Mouse (Mus musculus) CD4-positive, CD25-positive, alpha-beta regulatory T cell, adult 4 months (primary cell): ENCODE results near the gene Dok3. TPM values are rescaled to one million over a fixed set of nuclear protein-coding genes. Genes with fewer than 3 reads are reported as not detected.
"Not testable (repeated sequence)": the region's sequence is repeated elsewhere in the genome, so short reads cannot be mapped to it uniquely, and the experiment has no call there.

Experiments used
- ATAC-seq: one replicate; pipeline ENCODE4 v1.8.0; 2017
- polyA plus RNA-seq, 2 experiments: library from polyadenylated mRNA; unstranded; fragments of 100-300 nt; shearing (Covaris generic); gene quantifications; one replicate each; pipeline ENCODE4 v1.2.1; 2017

The Dok3 gene
- polyA plus RNA-seq = 1 to 10 TPM in 1 of 2 experiments, under 1 TPM in 1; 0.35 to 1.0 TPM

- no peak for ATAC-seq
Measured at GRCm38 (mm10) chr13:55529198-55529915, at the start of gene Dok3. Gene Dok3, minus strand, starts transcription at chr13:55529296.

DNA sequence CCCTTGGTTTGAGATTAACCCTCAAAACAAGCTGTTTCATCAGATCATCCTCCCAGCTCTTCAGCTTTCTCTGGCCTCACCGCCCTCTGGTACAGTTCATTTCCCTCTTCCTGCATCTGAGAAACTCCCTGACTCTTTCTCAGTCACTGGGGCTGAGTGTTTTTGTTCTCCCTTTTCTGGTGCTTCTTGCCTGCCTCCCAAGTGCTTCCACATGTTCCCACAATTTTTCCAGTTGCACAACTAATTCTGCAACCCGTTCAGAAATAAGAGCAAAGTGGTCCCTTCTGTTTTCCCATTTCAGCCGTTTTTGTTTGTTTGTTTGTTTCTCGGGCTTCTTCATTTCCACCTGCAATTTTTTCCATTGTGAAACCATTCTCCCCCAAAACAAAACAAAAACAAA, 49.0 kb upstream of the Dok3 start:
- ATAC-seq = no peak

DNA sequence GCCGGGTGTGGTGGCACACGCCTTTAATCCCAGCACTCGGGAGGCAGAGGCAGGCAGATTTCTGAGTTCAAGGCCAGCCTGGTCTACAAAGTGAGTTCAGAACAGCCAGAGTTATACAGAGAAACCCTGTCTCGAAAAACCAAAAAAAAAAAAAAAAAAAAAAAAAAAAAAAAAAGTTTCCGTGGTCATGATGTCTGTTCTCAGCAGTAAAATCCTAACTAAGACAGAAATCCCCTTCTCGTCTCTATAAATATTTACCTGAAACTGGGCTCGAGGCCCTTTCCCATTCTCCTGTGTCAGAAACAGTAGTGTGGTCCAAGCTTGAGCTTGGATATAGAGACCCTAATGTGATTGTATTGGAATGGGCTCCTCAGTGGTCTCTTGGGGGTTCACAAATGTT, 47.8 kb upstream of the Dok3 start:
- ATAC-seq = not testable (repeated sequence)

- ATAC-seq = no peak
Measured at GRCm38 (mm10) chr13:55575932-55576331, 46.8 kb upstream of the Dok3 start.

DNA sequence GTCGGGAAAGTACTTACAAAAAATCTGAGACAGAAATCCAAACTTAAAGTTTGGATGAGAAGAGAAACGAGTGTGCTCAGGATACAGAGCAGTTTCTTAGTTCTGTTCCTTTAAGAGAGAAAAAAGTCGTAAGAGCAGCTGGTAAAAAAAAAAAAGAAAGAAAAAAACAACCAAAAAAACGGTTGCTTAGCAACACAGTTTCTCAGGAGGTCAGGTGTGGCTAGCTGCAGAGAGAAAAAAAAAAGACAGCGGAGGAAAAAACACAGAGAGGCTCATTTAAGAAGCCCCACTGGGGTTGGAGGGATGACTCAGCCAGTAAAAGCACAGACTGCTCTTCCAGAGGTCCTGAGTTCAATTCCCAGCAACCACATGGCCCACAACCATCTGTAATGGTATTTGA, 45.2 kb upstream of the Dok3 start:
- no peak for ATAC-seq

- no peak for ATAC-seq
Measured at GRCm38 (mm10) chr13:55573432-55573831, 44.3 kb upstream of the Dok3 start, which contains the start of gene Tmed9. Gene Tmed9, plus strand, starts transcription at chr13:55573732.

GRCm38 (mm10) chr13:55571977-55572376, 42.9 kb upstream of the Dok3 start:
- ATAC-seq = no peak

GRCm38 (mm10) chr13:55571027-55571751, 42.1 kb upstream of the Dok3 start, which contains the start of gene Fam193b:
Gene Fam193b, minus strand, starts transcription at chr13:55571120.
- ATAC-seq = peak; percentile 93

- peak; percentile 15 for ATAC-seq
Measured at GRCm38 (mm10) chr13:55570286-55570973, 41.3 kb upstream of the Dok3 start.

DNA sequence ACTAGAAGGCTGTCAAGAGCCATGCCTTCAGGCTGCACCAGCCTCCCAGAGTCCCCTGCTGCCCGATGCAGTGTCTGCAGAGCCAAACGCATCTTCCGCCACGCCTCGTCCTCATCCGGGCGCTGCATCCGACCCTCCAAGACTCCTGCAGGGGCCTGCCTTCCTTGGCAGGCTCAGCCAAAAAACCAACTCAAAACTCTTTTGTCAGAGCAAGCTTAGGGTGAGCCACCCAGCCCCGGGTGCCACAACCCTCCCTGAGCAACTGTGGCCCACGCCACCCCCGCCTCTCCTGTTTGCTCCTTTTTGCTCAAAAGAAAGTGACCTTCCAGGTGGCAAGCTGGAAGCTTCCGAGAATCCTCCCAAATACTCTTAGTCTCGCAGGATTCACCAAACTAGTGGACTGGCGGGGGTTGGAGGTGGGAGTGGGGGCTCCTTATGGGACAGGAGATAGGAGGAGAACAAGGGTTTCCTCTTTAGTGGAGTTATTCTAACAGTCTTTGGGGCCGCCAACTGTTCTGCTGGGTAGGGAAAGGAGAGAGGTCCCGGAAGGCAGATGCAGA, 40.7 kb upstream of the Dok3 start:
- no peak for ATAC-seq

- ATAC-seq = not testable (repeated sequence)
Measured at GRCm38 (mm10) chr13:55568524-55568923, 39.4 kb upstream of the Dok3 start.

DNA sequence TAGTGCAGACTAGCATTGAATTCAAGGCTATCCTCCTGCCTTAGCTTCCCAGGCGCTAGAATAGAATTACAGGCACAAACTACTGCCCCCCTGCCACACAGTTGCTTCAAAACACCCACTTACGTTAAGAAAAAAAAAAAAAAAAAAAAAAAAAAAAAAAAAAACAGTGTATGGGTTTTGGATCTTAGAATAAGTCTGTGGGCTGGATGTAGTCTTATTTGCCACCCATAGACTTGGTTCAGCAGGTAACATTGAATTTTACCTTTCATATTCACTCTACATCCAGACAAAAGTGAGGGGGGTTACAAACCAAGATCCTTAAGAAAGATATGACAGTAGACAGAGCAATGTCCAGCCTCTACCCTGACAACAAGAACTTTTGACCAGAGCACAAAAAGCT, 38.9 kb upstream of the Dok3 start:
- ATAC-seq = no peak

GRCm38 (mm10) chr13:55567001-55567400, 37.9 kb upstream of the Dok3 start:
- ATAC-seq = no peak

GRCm38 (mm10) chr13:55563266-55563879, 34.3 kb upstream of the Dok3 start:
- no peak for ATAC-seq

GRCm38 (mm10) chr13:55557499-55557898, 28.4 kb upstream of the Dok3 start:
- ATAC-seq = no peak

DNA sequence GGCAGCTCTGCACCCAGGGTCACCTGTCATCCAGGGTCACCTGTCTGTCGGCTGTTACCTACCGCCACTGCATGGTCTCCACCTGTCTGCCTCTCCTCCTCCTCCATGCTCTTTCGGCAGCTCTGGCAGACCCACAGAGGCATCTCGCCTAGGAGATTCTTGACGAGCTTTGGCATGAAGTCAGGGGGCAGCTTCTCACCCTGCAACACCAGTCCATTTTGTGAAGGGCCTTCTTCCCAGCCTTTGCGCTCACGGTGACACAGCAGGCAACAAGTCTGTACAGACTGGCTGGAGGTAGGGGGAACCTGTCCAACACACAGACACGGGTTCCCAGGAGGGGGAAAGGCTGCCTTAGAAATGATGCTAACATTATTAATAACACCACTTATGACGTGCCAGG, 26.8 kb upstream of the Dok3 start:
- ATAC-seq = no peak

DNA sequence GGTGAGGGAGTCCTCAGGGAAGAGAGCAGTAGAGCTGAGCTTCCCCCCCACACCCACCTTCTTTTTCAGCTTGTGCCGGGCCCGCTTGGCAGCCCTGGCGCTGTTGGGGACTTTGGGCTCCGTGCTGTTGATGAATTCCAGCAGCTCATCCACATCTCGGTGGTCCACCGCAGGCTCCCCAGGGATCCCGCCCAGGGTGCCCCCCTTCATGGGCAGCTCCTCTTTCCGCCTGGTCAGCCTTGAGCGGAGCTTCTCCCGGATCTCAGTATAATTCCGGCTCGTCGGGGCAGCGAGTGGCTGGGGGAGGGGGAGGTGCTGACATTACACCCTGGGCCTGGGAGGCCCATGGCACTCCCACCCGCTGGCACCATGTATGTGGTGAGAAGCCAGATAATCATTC, 20.0 kb upstream of the Dok3 start:
- no peak for ATAC-seq

- ATAC-seq = no peak
Measured at GRCm38 (mm10) chr13:55548426-55548825, 19.3 kb upstream of the Dok3 start.

DNA sequence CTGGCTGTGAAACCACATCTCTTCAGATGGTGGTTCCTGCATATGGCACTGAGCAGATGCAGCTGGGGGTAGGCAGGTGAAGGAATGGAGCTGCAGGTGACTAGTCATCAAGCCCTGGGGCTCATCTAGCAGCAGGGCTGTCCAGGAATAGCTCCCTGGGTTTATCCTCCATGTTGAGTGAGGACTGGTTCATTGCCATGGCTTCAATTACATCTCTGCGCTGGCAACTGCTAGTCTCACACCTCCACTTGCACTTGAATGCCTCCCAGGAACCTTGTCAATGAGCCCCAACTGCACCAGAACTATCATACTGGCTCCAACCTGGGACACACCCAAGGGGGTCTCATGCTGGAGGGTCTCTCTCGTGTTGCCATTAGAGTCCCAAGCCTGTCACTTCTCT, 18.8 kb upstream of the Dok3 start:
- ATAC-seq = no peak

- ATAC-seq = no peak
Measured at GRCm38 (mm10) chr13:55544792-55545191, 15.7 kb upstream of the Dok3 start.

GRCm38 (mm10) chr13:55543447-55543846, 14.4 kb upstream of the Dok3 start:
- ATAC-seq = no peak

DNA sequence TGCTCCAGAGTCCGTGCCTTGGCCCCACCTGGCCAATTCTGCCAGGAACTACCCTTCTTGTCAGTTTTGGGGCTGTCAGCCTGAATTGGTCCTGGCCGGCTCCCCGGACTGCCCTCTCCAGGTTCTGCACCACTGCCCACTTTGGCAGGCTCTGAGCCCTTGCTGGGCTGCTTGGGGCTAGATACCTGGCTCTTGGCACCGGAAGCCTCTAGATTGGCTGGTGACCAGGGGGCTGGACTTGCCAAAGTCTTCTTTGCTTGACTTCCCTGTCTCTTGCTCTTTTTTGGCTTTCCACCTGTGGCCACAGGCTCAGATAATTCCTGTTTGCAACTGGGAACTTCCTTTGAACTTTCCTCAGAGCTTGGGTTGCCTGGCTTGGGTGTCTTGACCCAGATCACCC, 13.8 kb upstream of the Dok3 start:
- no peak for ATAC-seq

- ATAC-seq = no peak
Measured at GRCm38 (mm10) chr13:55540933-55541332, 11.8 kb upstream of the Dok3 start.
